Mouse (Mus musculus): ENCODE data around the gene Olfr871. TPM values are rescaled to one million over a fixed set of nuclear protein-coding genes. Genes with fewer than 3 reads are reported as not detected.
"Not testable (repeated sequence)": the region's sequence is repeated elsewhere in the genome, so short reads cannot be mapped to it uniquely, and the experiment has no call there.

The Olfr871 gene
- polyA plus RNA-seq (2014; fragmentation: Nextera tagmentation; extraction: Ambion mirVana), result not detected in 2 replicates

DNA sequence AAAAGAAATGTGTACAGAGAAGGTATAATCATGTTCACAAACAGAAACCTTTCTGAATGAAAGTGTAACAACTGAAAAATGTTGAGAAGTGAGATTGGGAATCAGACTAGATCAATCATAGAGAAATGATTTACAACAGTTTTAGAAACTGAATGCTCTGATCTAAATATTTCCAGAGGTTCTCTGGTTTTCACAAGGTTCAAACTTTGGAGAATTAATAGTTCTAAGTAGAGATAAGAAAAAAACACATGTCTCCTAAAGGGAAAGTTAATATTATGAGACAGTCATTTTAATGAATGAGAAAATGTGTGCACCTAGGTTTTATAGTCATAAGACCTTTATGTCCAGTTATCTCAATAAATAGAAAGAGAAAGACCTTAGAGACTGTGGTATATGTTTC is at the start of gene Olfr871:
Gene Olfr871, plus strand, starts transcription at position 301 of the 400 bp plus-strand sequence.
- Histone ChIP-seq H3K4me1 (ENCODE audit: control insufficient read depth, insufficient read depth, low read length) (no peaks in the 10 kb centered on the region), H3K36me3 (ENCODE audit: control insufficient read depth, insufficient read depth, low read length) (no peaks in the 10 kb centered on the region), H3K27me3 (ENCODE audit: control insufficient read depth, insufficient read depth, low read length) (no peaks in the 10 kb centered on the region), H3K9me3 (ENCODE audit: control insufficient read depth, low read length) (peaks cover 11% of the 10 kb centered on the region), H3K9ac (replicated peaks; ENCODE audit: low read length) (no peak within 1 kb of the TSS), H3K4me3 (replicated peaks; ENCODE audit: low read depth, low read length) (no peak within 1 kb of the TSS), H3K27ac (replicated peaks; ENCODE audit: low read depth, low read length) (no peak within 1 kb of the TSS), H3K4me2 (ENCODE audit: low read length) (no peak within 1 kb of the TSS)
- DNase-seq, result no peak
- no peak for ATAC-seq (ENCODE audit: low FRiP score, low TSS enrichment)

DNA sequence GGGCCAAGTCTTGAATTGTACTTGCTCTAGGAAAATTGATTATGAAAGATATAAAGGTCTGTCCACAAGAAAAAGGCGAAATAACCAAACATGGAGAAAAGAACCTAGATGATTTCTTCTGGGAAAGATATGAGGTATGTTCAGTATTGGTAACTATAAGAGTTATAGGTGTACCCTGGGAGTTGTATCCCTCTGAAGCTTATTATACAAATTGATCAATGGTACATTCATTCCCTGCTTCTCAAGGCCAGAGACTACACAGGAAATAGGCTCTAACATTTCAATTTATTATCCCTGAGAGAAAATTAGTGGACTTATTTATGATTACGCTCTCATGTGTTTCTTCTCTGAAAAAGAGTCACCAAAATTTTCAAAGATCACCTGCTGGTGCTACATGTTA is 38.0 kb upstream of the Olfr871 start, which contains the start of gene Olfr870:
Gene Olfr870, minus strand, starts transcription at position 101 of the 400 bp plus-strand sequence.
- WGBS, result 74% methylated on average over 2 of the region's 2 CpGs
- peaks cover 11% of the 10 kb centered on the region; the same call in 1 of the 2 replicates for H3K9me3 ChIP-seq (ENCODE audit: control insufficient read depth, low read length)

DNA sequence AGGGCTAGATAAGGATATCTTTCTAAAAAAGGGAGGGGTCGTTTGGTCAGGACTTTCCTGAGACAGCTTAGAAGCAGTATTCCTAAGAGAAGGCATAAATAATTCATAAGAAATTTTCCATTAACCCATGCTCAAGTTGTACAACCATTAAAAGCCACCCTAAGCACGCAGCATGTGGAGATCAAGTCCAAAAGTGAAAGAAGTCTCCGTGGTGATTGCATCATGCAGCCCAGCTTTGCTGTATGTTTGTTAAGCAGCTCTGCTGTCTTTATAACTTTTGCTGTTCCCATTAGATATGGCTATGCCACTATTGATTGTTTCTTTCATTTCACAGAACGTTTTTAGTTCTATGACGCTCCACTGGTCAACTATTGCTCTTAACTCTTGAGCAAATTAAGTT is 32.5 kb upstream of the Olfr871 start:
- peaks cover 8% of the 10 kb centered on the region; the same call in 1 of the 2 replicates for H3K9me3 ChIP-seq (ENCODE audit: control insufficient read depth, low read length)
- no peak for ATAC-seq (ENCODE audit: low FRiP score, low TSS enrichment)

More for the DNA sequence above, 38.0 kb upstream of the Olfr871 start, which contains the start of gene Olfr870:
- H3K27ac ChIP-seq (replicated peaks; ENCODE audit: low read depth, low read length), result no peak within 1 kb of the TSS
- DNase-seq (no peak), ATAC-seq (ENCODE audit: low FRiP score, low TSS enrichment) (no peak)
- H3K9ac ChIP-seq (replicated peaks; ENCODE audit: low read length), result no peak within 1 kb of the TSS
- no peaks in the 10 kb centered on the region for H3K4me1 ChIP-seq (ENCODE audit: control insufficient read depth, insufficient read depth, low read length)
- no peak within 1 kb of the TSS for H3K4me3 ChIP-seq (replicated peaks; ENCODE audit: low read depth, low read length)
- H3K4me2 ChIP-seq (ENCODE audit: low read length), result no peak within 1 kb of the TSS
- H3K27me3 ChIP-seq (ENCODE audit: control insufficient read depth, insufficient read depth, low read length), result no peaks in the 10 kb centered on the region
- H3K36me3 ChIP-seq (ENCODE audit: control insufficient read depth, insufficient read depth, low read length), result no peaks in the 10 kb centered on the region

DNA sequence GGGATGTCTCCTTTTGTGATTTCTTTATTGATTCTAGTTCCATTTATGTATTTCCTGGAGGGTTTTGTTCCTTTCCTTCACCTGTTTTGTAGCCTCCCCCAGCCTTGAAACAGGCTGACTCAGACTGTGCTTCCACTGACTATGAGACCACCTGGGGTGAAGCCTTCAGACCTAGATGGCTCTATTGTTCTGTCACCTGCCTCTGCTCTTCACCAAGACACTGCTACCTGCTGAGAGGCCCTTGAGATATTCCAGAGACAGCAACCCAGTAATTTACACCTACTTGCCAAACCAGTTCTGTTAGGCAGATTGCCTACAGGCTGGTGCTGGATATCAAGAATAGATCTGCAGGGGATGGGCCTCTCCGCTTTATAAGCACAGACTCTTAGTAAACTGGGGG is 9.9 kb upstream of the Olfr871 start:
- 77% methylated on average over 1 of the region's 1 CpGs for WGBS
- H3K36me3 ChIP-seq (ENCODE audit: control insufficient read depth, insufficient read depth, low read length), result no peaks in the 10 kb centered on the region
- peaks cover 17% of the 10 kb centered on the region; the same call in 1 of the 2 replicates for H3K9me3 ChIP-seq (ENCODE audit: control insufficient read depth, low read length)
- H3K4me2 ChIP-seq (ENCODE audit: low read length), result no peak overlapping the region
- no peaks in the 10 kb centered on the region for H3K27me3 ChIP-seq (ENCODE audit: control insufficient read depth, insufficient read depth, low read length)
- H3K4me1 ChIP-seq (ENCODE audit: control insufficient read depth, insufficient read depth, low read length), result no peaks in the 10 kb centered on the region
- H3K9ac ChIP-seq (replicated peaks; ENCODE audit: low read length), result no peak overlapping the region
- DNase-seq (no peak), ATAC-seq (ENCODE audit: low FRiP score, low TSS enrichment) (no peak)
- no peak overlapping the region for H3K27ac ChIP-seq (replicated peaks; ENCODE audit: low read depth, low read length)
- no peak overlapping the region for H3K4me3 ChIP-seq (replicated peaks; ENCODE audit: low read depth, low read length)

More for the DNA sequence above, 32.5 kb upstream of the Olfr871 start:
- no peak overlapping the region for H3K4me2 ChIP-seq (ENCODE audit: low read length)
- H3K27ac ChIP-seq (replicated peaks; ENCODE audit: low read depth, low read length), result no peak overlapping the region
- no peaks in the 10 kb centered on the region for H3K36me3 ChIP-seq (ENCODE audit: control insufficient read depth, insufficient read depth, low read length)
- WGBS, result 66% methylated on average over 5 of the region's 5 CpGs
- no peak overlapping the region for H3K9ac ChIP-seq (replicated peaks; ENCODE audit: low read length)
- no peak overlapping the region for H3K4me3 ChIP-seq (replicated peaks; ENCODE audit: low read depth, low read length)
- H3K27me3 ChIP-seq (ENCODE audit: control insufficient read depth, insufficient read depth, low read length), result no peaks in the 10 kb centered on the region
- no peak for DNase-seq
- H3K4me1 ChIP-seq (ENCODE audit: control insufficient read depth, insufficient read depth, low read length), result no peaks in the 10 kb centered on the region

DNA sequence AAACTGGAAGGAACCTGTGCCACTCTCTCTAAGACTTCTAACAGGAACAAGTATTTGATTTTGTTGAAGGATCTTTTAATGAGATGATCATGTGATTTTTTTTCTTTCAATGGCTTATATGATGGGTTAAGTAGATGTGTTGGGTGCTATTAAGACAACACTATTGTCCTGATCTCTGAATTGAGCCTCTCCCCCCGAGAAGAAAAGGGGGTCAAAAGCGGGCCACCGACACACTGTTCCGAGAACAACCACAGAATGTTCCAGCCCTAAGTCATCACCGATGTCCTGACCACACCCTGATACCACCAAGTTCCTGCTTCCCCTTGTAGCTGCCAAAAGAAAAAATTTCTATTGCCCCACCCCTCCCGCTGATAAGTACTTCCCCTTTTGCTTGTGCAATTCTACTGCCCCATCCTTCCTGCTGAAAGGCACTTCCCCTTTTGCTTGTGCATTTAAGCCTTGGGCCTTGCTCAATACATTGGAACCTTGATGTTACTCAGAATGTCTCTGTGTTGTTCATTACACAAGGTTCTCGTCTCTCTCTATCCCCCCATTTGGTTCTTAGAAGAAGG is 8.5 kb upstream of the Olfr871 start:
- not testable (repeated sequence) for H3K27ac ChIP-seq (replicated peaks; ENCODE audit: low read depth, low read length); H3K4me3 ChIP-seq (replicated peaks; ENCODE audit: low read depth, low read length); ATAC-seq (ENCODE audit: low FRiP score, low TSS enrichment); H3K36me3 ChIP-seq (ENCODE audit: control insufficient read depth, insufficient read depth, low read length); DNase-seq; H3K27me3 ChIP-seq (ENCODE audit: control insufficient read depth, insufficient read depth, low read length); H3K9ac ChIP-seq (replicated peaks; ENCODE audit: low read length); H3K4me2 ChIP-seq (ENCODE audit: low read length); H3K4me1 ChIP-seq (ENCODE audit: control insufficient read depth, insufficient read depth, low read length)
- peaks cover 19% of the 10 kb centered on the region; the same call in 1 of the 2 replicates for H3K9me3 ChIP-seq (ENCODE audit: control insufficient read depth, low read length)
- 92% methylated on average over 7 of the region's 7 CpGs for WGBS

GRCm38 (mm10) chr9:20210812-20211211 is 1.2 kb upstream of the Olfr871 start:
- H3K4me1 ChIP-seq (ENCODE audit: control insufficient read depth, insufficient read depth, low read length), result no peaks in the 10 kb centered on the region
- H3K9me3 ChIP-seq (ENCODE audit: control insufficient read depth, low read length), result peaks cover 13% of the 10 kb centered on the region
- 37% methylated on average over 1 of the region's 1 CpGs for WGBS
- no peaks in the 10 kb centered on the region for H3K27me3 ChIP-seq (ENCODE audit: control insufficient read depth, insufficient read depth, low read length)
- ATAC-seq (ENCODE audit: low FRiP score, low TSS enrichment) (no peak), DNase-seq (no peak)
- H3K27ac ChIP-seq (replicated peaks; ENCODE audit: low read depth, low read length), result no peak overlapping the region
- no peak overlapping the region for H3K4me3 ChIP-seq (replicated peaks; ENCODE audit: low read depth, low read length)
- H3K9ac ChIP-seq (replicated peaks; ENCODE audit: low read length), result no peak overlapping the region
- H3K4me2 ChIP-seq (ENCODE audit: low read length), result no peak overlapping the region
- H3K36me3 ChIP-seq (ENCODE audit: control insufficient read depth, insufficient read depth, low read length), result no peaks in the 10 kb centered on the region

DNA sequence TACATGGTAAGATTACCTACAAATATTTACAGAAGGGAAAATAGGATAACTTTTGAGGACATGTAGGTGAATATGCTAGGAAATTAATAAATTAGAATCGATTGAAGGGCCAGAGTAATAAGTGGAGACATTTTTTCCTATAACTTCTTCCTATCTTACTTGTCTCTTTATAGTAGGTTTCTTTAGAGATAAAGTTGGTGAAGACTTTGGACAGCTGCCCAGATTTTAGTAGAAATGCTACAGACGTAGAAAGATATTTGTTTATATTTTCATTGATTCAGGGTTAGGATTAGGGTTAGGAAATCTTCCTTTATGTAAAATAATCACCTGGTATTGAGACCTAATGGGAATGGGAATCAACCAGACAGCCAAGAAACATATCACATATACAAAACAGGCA is 530 bp upstream of the Olfr871 start:
- DNase-seq (no peak), ATAC-seq (ENCODE audit: low FRiP score, low TSS enrichment) (no peak)
- H3K27ac ChIP-seq (replicated peaks; ENCODE audit: low read depth, low read length), result no peak overlapping the region
- H3K4me2 ChIP-seq (ENCODE audit: low read length), result no peak overlapping the region
- H3K9me3 ChIP-seq (ENCODE audit: control insufficient read depth, low read length), result peaks cover 10% of the 10 kb centered on the region
- H3K4me1 ChIP-seq (ENCODE audit: control insufficient read depth, insufficient read depth, low read length), result no peaks in the 10 kb centered on the region
- WGBS, result 73% methylated on average over 2 of the region's 2 CpGs
- no peak overlapping the region for H3K9ac ChIP-seq (replicated peaks; ENCODE audit: low read length)
- H3K4me3 ChIP-seq (replicated peaks; ENCODE audit: low read depth, low read length), result no peak overlapping the region
- H3K27me3 ChIP-seq (ENCODE audit: control insufficient read depth, insufficient read depth, low read length), result no peaks in the 10 kb centered on the region
- H3K36me3 ChIP-seq (ENCODE audit: control insufficient read depth, insufficient read depth, low read length), result no peaks in the 10 kb centered on the region

DNA sequence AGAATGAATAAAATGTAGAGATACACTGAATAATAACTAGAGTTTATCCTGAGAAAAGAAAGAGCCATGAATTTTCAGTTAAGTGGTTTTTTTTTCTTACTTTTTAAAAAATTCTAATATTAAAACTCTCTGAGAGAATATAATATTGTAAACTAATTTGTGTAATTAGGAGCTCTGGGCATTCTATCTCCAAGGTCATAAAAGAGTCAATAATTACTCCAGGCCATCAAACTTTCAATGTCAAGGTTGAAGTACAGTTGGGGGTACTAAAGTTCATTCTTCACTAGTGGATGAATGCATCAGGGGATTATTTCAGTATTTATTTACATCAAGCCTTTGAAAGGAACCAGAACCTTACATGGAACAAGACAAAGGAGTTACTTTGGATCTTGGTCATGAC is 24.8 kb downstream of the Olfr871 start, which contains the start of gene Olfr872:
Gene Olfr872, plus strand, starts transcription at position 301 of the 400 bp plus-strand sequence.
- no peaks in the 10 kb centered on the region for H3K27me3 ChIP-seq (ENCODE audit: control insufficient read depth, insufficient read depth, low read length)
- H3K27ac ChIP-seq (replicated peaks; ENCODE audit: low read depth, low read length), result no peak within 1 kb of the TSS
- DNase-seq (no peak), ATAC-seq (ENCODE audit: low FRiP score, low TSS enrichment) (no peak)
- no peak within 1 kb of the TSS for H3K9ac ChIP-seq (replicated peaks; ENCODE audit: low read length)
- no peak within 1 kb of the TSS for H3K4me3 ChIP-seq (replicated peaks; ENCODE audit: low read depth, low read length)
- no peaks in the 10 kb centered on the region for H3K4me1 ChIP-seq (ENCODE audit: control insufficient read depth, insufficient read depth, low read length)
- H3K4me2 ChIP-seq (ENCODE audit: low read length), result no peak within 1 kb of the TSS
- no peaks in the 10 kb centered on the region for H3K36me3 ChIP-seq (ENCODE audit: control insufficient read depth, insufficient read depth, low read length)
- no peaks in the 10 kb centered on the region for H3K9me3 ChIP-seq (ENCODE audit: control insufficient read depth, low read length)

- H3K27ac ChIP-seq (replicated peaks; ENCODE audit: low read depth, low read length), result no peak overlapping the region
- no peaks in the 10 kb centered on the region for H3K4me1 ChIP-seq (ENCODE audit: control insufficient read depth, insufficient read depth, low read length)
- WGBS, result 71% methylated on average over 2 of the region's 2 CpGs
- no peaks in the 10 kb centered on the region for H3K36me3 ChIP-seq (ENCODE audit: control insufficient read depth, insufficient read depth, low read length)
- H3K4me3 ChIP-seq (replicated peaks; ENCODE audit: low read depth, low read length), result no peak overlapping the region
- DNase-seq (no peak), ATAC-seq (ENCODE audit: low FRiP score, low TSS enrichment) (no peak)
- no peak overlapping the region for H3K4me2 ChIP-seq (ENCODE audit: low read length)
- no peaks in the 10 kb centered on the region for H3K9me3 ChIP-seq (ENCODE audit: control insufficient read depth, low read length)
- no peak overlapping the region for H3K9ac ChIP-seq (replicated peaks; ENCODE audit: low read length)
- H3K27me3 ChIP-seq (ENCODE audit: control insufficient read depth, insufficient read depth, low read length), result no peaks in the 10 kb centered on the region
Measured at GRCm38 (mm10) chr9:20237378-20237777, 25.4 kb downstream of the Olfr871 start.

All from midbrain, embryonic 14.5 days (tissue).